In genomic region chr16:93446206-93446605, GRCm38 (mm10) we compare ENCODE assay signal across 26 mouse cellular contexts.
DNase-seq lines count a peak whose midpoint lies in the region; ATAC-seq and TF ChIP-seq lines count a peak whose summit lies in the region.
"Had no signal": no experiment of that assay in that cellular context is flagged by ENCODE, and none has a peak within 500 bp of the region (broad histone marks: within the 10 kb centered on the region; RNA-seq: fewer than 3 reads in every experiment).

No protein-coding gene starts in this region.

- 43% methylated on average over 13 of the region's 13 CpGs for WGBS in intestine, embryonic 14.5 days
- WGBS in intestine, postnatal 0 days = 35% methylated on average over 13 of the region's 13 CpGs
- whole genome bisulfite sequencing in stomach, embryonic 15.5 days = 59% methylated on average over 13 of the region's 13 CpGs
- 82% methylated on average over 13 of the region's 13 CpGs for WGBS in forebrain, embryonic 12.5 days
- 76% methylated on average over 13 of the region's 13 CpGs for WGBS in heart, embryonic 12.5 days

- H3K36me3 ChIP-seq in intestine, embryonic 14.5 days (ENCODE audit: control insufficient read depth, insufficient read depth, low read length) = no peaks in the 10 kb centered on the region
- no peaks in the 10 kb centered on the region for H3K36me3 ChIP-seq in intestine, postnatal 0 days (ENCODE audit: control insufficient read depth, insufficient read depth)
- no peaks in the 10 kb centered on the region for H3K36me3 ChIP-seq in stomach, embryonic 15.5 days
- H3K36me3 ChIP-seq in forebrain, embryonic 12.5 days (replicated peaks) = no peaks in the 10 kb centered on the region
- H3K36me3 ChIP-seq in heart, embryonic 12.5 days = no peaks in the 10 kb centered on the region
- H3K36me3 ChIP-seq: forebrain, embryonic 10.5 days; heart, embryonic 15.5 days; limb, embryonic 10.5 days; limb, embryonic 15.5 days; liver, embryonic 13.5 days; midbrain, embryonic 15.5 days had no signal

- TF ChIP-seq CTCF in intestine, postnatal 0 days (IDR thresholded peaks at IDR 0.05; ENCODE audit: low read depth) = no peak

- no peak overlapping the region for H3K4me3 ChIP-seq in intestine, embryonic 14.5 days (ENCODE audit: low read depth, low read length)
- H3K4me3 ChIP-seq in intestine, postnatal 0 days (ENCODE audit: low read depth, low read length) = no peak overlapping the region
- no peak overlapping the region for H3K4me3 ChIP-seq in stomach, embryonic 15.5 days (replicated peaks)
- no peak overlapping the region for H3K4me3 ChIP-seq in forebrain, embryonic 12.5 days (replicated peaks)
- H3K4me3 ChIP-seq in heart, embryonic 12.5 days = no peak overlapping the region
- H3K4me3 ChIP-seq: forebrain, embryonic 10.5 days; heart, embryonic 15.5 days; limb, embryonic 10.5 days; limb, embryonic 15.5 days; liver, embryonic 13.5 days; midbrain, embryonic 15.5 days had no signal

- 0 out of 2 replicates have a peak, but pooled peaks cover 4% of the 10 kb centered on the region for H3K9me3 ChIP-seq in intestine, embryonic 14.5 days (ENCODE audit: control insufficient read depth, low read length)
- no peaks in the 10 kb centered on the region for H3K9me3 ChIP-seq in intestine, postnatal 0 days (ENCODE audit: control insufficient read depth)
- no peaks in the 10 kb centered on the region for H3K9me3 ChIP-seq in stomach, embryonic 15.5 days
- H3K9me3 ChIP-seq in forebrain, embryonic 12.5 days = 0 out of 2 replicates have a peak, but pooled peaks cover 5% of the 10 kb centered on the region
- H3K9me3 ChIP-seq in heart, embryonic 12.5 days (replicated peaks) = 0 out of 2 replicates have a peak, but pooled peaks cover 3% of the 10 kb centered on the region
- H3K9me3 ChIP-seq: heart, embryonic 15.5 days; limb, embryonic 10.5 days; limb, embryonic 15.5 days; midbrain, embryonic 15.5 days had no signal

- no peak for DNase-seq in intestine, embryonic 14.5 days (ENCODE audit: low spot score)
- DNase-seq in 3T3-L1 (ENCODE audit: low read depth, low spot score) = peak; percentile 15
- DNase-seq in NIH3T3 (ENCODE audit: low read depth) = peak; percentile 31
- no peak for DNase-seq in lung, postnatal 36 days
- DNase-seq: adrenal gland, postnatal 10 days; cerebellum, adult 8-10 months; cerebellum, postnatal 25 days; kidney, adult 18-20 months; liver, embryonic 13.5 days; lung, adult 18-20 months; spleen, adult 18-20 months; thymus, postnatal 4 days had no signal

- peaks cover 18% of the 10 kb centered on the region for H3K4me1 ChIP-seq in intestine, embryonic 14.5 days (replicated peaks; ENCODE audit: control insufficient read depth, insufficient read depth, low read length)
- H3K4me1 ChIP-seq in intestine, postnatal 0 days (replicated peaks; ENCODE audit: control insufficient read depth, insufficient read depth, low read length) = no peaks in the 10 kb centered on the region
- H3K4me1 ChIP-seq in stomach, embryonic 15.5 days = 0 out of 2 replicates have a peak, but pooled peaks cover 13% of the 10 kb centered on the region
- peaks cover 8% of the 10 kb centered on the region; the same call in 1 of the 2 replicates for H3K4me1 ChIP-seq in forebrain, embryonic 12.5 days
- peaks cover 18% of the 10 kb centered on the region for H3K4me1 ChIP-seq in heart, embryonic 12.5 days (replicated peaks)

- H3K27me3 ChIP-seq in intestine, embryonic 14.5 days (replicated peaks; ENCODE audit: control insufficient read depth, insufficient read depth, low read length) = no peaks in the 10 kb centered on the region
- no peaks in the 10 kb centered on the region for H3K27me3 ChIP-seq in intestine, postnatal 0 days (replicated peaks; ENCODE audit: control insufficient read depth, insufficient read depth, low read length)
- no peaks in the 10 kb centered on the region for H3K27me3 ChIP-seq in stomach, embryonic 15.5 days (replicated peaks)
- H3K27me3 ChIP-seq in forebrain, embryonic 12.5 days = no peaks in the 10 kb centered on the region; the same call in 1 of the 2 replicates
- peaks cover 5% of the 10 kb centered on the region; the same call in 1 of the 2 replicates for H3K27me3 ChIP-seq in heart, embryonic 12.5 days (replicated peaks)
- H3K27me3 ChIP-seq: liver, embryonic 13.5 days; midbrain, embryonic 15.5 days had no signal

- peak; percentile 56 for ATAC-seq in intestine, embryonic 14.5 days (replicated peaks; ENCODE audit: low FRiP score, low TSS enrichment, low read depth)
- no peak for ATAC-seq in intestine, postnatal 0 days
- ATAC-seq in stomach, embryonic 15.5 days (ENCODE audit: insufficient read depth, low FRiP score, low read depth) = peak; percentile 61
- ATAC-seq in forebrain, embryonic 12.5 days (ENCODE audit: low FRiP score) = no peak
- ATAC-seq in heart, embryonic 12.5 days (ENCODE audit: insufficient number of reproducible peaks, low FRiP score) = no peak
- ATAC-seq: forebrain, embryonic 16.5 days; hindbrain, postnatal 0 days; lung, postnatal 0 days; midbrain, embryonic 15.5 days had no signal

- H3K9ac ChIP-seq in intestine, embryonic 14.5 days (ENCODE audit: low read length) = no peak overlapping the region
- H3K9ac ChIP-seq in intestine, postnatal 0 days (ENCODE audit: low read depth, low read length) = no peak overlapping the region
- no peak overlapping the region for H3K9ac ChIP-seq in stomach, embryonic 15.5 days
- H3K9ac ChIP-seq in forebrain, embryonic 12.5 days = no peak overlapping the region
- no peak overlapping the region for H3K9ac ChIP-seq in heart, embryonic 12.5 days
- H3K9ac ChIP-seq: heart, embryonic 15.5 days; limb, embryonic 15.5 days; liver, embryonic 13.5 days; midbrain, embryonic 15.5 days had no signal

- H3K4me2 ChIP-seq in intestine, embryonic 14.5 days (ENCODE audit: low read length) = no peak overlapping the region
- H3K4me2 ChIP-seq in intestine, postnatal 0 days (replicated peaks; ENCODE audit: low read depth) = no peak overlapping the region
- no peak overlapping the region for H3K4me2 ChIP-seq in stomach, embryonic 15.5 days
- H3K4me2 ChIP-seq in forebrain, embryonic 12.5 days = no peak overlapping the region
- no peak overlapping the region for H3K4me2 ChIP-seq in heart, embryonic 12.5 days
- H3K4me2 ChIP-seq: heart, embryonic 15.5 days; limb, embryonic 15.5 days; liver, embryonic 13.5 days; midbrain, embryonic 15.5 days had no signal

- no peak overlapping the region for H3K27ac ChIP-seq in intestine, embryonic 14.5 days (ENCODE audit: low read depth)
- H3K27ac ChIP-seq in intestine, postnatal 0 days (ENCODE audit: low read depth, low read length) = no peak overlapping the region
- H3K27ac ChIP-seq in stomach, embryonic 15.5 days = peak overlapping the region; percentile 31; the same call in 1 of the 2 replicates
- H3K27ac ChIP-seq in forebrain, embryonic 12.5 days = no peak overlapping the region
- no peak overlapping the region for H3K27ac ChIP-seq in heart, embryonic 12.5 days (ENCODE audit: poor library complexity, severe bottlenecking)
- H3K27ac ChIP-seq: forebrain, embryonic 10.5 days; heart, embryonic 15.5 days; hindbrain, postnatal 0 days; kidney, postnatal 0 days; limb, embryonic 10.5 days; limb, embryonic 15.5 days; liver, embryonic 13.5 days; macrophage; midbrain, embryonic 15.5 days had no signal

Comparison
In these comparisons a context has a peak if more than half of its experiments do, and no peak if none do; other contexts are left out.
1. ATAC-seq: peak in intestine, embryonic 14.5 days (single experiment) and stomach, embryonic 15.5 days (single experiment); none in intestine, postnatal 0 days (single experiment), forebrain, embryonic 12.5 days (single experiment) and heart, embryonic 12.5 days (single experiment).
2. DNase-seq: peak in 3T3-L1 (single experiment) and NIH3T3 (single experiment); none in intestine, embryonic 14.5 days (single experiment) and lung, postnatal 36 days (single experiment).